Mouse (Mus musculus) hematopoietic stem cell, adult 5-6 weeks (primary cell): Measurements from ENCODE around the gene Slc12a4. TPM values are rescaled to one million over a fixed set of nuclear protein-coding genes. Genes with fewer than 3 reads are reported as not detected.
A peak's percentile ranks its signal among the peaks of the same experiment; 100 is the strongest.

Experiments used
- ATAC-seq, 2 experiments: fragments of 125-278 bp in 1 of 2; replicated peaks in 1 of 2; 2 replicates each; pipeline ENCODE4 v1.8.0; 2016 to 2017; ENCODE audit warnings: inconsistent platforms in 2 of 2, mild to moderate bottlenecking in 2 of 2, moderate number of reproducible peaks in 2 of 2, low read depth in 1 of 2, moderate TSS enrichment in 1 of 2; ENCODE audit not compliant: low FRiP score in 2 of 2, poor library complexity in 2 of 2, severe bottlenecking in 2 of 2, insufficient read depth in 1 of 2, low TSS enrichment in 1 of 2
- total RNA-seq: library from RNA; stranded (forward); fragments of 172-1452, 232-1000 nt; gene quantifications from 2 replicates; pipeline ENCODE4 v1.2.3, GENCODE M21; 2017

Gene Slc12a4
- total RNA-seq, 1 experiment from 2014 or later = 1.4 TPM

DNA sequence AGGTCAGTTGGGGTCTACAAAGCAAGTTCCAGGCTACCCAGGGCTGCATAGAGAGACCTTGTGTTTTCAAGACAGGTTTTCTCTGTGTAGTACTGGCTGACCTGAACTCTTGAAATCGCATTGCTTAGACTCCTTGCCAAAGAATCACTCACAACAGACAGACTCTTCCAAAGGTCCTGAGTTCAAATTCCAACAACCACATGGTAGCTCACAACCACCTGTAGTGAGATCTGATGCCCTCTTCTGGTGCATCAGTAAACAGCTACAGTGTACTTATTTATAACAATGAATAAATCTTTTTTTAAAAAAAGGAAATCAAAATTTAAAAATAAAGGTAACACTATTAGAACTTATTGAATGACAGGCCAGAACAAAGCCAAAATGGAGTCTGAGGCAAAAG lies 15.2 kb upstream of the Slc12a4 start:
- no peak for ATAC-seq

DNA sequence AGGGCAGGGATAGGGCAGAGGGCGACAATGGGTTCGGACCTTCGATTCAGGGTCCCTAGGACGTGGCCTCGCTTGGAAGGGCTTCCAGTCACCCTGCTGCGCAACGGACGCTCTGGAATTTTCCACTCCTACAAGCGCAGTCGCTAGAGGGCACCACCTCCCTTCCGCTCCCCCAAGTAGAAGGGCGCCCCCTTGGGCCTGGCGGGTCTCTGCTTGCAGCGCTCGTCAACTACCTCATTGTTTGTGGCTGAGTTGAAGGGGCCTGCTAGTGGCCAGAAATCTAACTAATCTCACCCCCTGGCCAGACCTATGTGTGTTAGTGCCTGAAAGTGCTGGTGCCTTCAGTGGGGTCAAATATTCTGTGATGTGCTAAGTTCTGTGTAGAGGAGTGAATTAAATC lies 13.4 kb upstream of the Slc12a4 start, which contains the start of gene Dpep3:
Gene Dpep3 (minus strand): TSS at position 105 of the 400 bp plus-strand sequence.
- no peak for ATAC-seq

DNA sequence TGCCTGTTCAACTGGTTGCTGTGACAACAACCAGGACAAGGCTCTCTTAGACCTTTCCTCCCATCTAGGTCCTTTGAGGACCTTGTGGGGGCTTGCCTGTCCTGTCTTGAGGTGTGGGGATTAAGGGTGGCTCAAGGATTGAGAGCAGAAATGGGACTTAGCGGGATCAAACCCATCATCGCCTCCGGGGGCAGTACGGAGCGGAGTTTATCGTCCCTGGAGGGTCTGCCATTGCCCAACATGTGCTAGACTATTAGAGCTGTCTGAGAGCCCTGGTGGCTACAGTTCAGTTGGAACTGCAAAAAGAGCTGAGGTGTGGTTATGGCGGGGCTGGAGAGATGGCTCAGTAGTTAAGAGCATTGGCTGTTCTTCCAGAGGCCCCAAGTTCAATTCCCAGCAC lies 9.5 kb upstream of the Slc12a4 start:
- ATAC-seq = no peak

DNA sequence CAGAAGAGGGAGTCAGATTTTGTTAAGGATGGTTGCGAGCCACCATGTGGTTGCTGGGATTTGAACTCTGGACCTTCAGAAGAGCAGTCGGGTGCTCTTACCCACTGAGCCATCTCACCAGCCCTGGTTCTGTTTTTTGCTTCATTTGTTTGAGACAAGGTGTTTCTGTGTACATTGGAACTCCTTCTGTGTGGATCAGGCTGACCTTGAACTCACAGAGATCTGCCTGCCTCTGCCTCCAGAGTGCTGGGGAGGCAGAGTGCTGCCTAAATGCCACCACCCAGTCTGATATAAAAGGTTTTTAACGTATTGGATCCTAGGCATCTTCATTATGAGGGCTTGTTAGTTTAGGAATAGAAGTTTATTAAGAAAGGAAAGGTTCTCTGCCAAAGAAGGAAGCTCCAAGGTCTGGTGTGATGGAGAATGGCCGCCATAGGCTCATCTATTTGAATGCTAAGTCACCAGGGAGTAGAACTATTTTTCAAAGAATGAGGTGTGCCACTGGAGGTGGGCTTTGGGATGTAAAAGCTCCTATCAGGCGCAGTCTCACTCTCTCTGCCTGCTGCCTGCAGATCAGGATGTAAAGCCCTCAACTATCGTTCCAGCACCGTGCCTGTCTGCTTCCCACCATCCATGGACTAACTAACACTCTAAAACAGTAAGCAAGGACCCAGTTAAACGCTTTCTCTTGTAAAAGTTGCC lies 5.3 kb upstream of the Slc12a4 start:
- no peak for ATAC-seq

DNA sequence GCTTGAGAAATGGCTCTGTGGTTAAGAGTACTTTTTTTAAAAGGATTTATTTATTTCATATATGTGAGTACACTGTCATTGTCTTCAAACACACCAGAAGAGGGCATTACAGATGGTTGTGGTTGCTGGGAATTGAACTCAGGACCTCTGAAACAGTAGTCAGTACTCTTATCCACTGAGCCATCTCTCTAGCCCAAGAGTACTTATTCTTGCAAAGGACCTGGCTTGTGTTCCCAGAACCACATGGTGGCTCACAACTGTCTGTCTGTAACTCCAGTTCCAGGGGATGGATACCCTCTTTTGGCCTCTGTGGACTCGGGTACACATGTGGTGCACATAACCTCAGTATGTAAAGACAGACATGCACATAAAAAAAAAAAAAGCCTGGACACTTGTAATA lies 3.5 kb upstream of the Slc12a4 start:
- no peak for ATAC-seq

DNA sequence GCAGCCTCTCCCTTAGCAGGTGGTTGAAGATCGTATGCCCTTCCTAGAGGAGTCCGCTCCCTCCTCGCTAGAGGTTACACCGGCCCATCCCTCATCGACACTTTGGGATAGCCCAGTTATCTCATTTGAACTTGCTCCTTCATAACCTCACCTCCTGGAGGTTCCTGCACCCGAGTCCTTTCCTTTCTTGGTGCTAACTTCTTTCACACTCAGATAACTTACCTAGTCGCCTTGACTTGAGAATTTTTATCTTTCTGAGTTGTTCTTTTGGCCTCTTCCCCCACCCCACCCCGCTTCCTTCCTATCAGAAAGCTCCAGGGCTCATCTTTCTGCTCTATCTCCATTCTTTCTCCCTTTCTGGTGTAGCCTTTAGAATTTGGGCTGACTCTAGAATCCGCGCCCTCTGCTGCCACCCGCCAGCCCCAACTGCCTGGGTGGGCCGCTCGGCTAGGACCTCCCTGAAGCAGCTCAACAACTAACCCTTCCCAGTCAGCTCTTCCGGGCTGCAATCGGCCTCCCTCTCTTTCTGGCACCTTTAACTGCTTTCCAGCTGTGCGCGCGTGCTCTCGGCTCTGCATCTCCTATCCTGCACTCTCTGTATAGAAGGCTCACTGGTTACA lies 905 bp upstream of the Slc12a4 start:
- peak; percentile 23 to 51; a peak in 2 of 4 replicates for ATAC-seq

DNA sequence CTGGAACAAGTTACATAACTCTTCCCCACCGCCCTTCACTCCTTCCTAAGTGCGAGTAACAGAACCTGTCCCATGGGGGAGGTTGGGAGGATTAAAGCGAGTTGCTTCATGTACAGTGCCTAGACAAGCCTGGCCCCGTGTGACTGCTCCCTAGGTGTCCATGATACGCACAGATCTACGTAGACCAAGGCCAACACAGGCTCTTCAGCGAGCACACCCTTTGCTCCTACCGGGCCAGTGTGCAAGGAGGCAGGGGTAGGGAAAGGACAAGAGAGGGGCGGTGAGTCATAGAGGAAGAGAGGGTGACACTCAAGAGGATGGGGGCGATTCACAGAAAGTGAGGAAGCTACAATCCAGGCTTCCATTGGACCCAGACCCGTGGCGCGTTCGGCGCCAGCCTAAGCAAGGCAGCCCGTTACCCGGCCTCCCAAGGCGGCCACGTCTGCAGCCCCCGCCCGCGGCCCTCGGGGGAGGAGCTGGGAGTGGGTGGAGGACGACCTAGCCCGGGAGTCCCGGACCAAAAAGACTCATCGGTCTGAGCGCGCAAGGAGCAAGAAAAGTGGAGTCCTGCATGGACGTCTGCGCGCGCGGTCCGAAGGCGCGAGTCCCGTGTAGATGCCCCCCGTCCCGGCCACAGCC lies 512 bp downstream of the Slc12a4 start:
- ATAC-seq = peak in 1 of 2 experiments; percentile 30; a peak in 2 of 4 replicates

DNA sequence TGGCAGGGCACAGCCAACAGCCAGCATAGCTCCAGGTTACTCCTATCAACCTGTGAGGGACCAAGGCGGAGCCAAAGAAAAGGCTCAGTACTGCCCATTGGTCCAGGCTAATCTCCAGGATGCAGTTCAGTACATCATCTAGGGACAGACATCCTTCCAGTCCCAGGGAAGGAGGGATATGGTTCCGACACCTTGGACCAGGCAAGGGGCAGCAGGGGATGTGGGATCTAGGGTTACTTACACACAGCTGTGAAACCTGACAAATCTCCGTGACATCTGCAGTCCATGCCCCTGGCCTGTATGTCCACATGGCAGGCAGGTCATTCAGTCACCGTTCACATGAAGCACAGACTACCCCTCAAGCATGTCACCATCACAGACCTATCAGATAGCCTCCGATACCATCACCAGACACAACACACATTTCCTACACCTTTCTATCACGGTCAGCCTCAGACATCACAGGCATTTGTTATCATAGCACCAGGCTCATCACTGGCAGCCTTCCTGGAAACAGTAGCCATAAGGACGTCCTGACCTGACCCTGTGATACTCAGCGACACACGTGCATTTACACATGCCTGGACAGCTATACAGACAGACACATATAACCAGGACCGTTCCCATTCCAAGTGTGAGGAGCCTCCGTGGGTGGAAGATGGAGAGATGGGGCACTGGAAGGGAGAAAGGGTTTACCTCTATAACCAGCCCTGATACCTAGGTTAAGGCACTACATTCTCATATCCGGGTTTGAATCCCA lies 1.2 kb downstream of the Slc12a4 start:
- no peak for ATAC-seq

DNA sequence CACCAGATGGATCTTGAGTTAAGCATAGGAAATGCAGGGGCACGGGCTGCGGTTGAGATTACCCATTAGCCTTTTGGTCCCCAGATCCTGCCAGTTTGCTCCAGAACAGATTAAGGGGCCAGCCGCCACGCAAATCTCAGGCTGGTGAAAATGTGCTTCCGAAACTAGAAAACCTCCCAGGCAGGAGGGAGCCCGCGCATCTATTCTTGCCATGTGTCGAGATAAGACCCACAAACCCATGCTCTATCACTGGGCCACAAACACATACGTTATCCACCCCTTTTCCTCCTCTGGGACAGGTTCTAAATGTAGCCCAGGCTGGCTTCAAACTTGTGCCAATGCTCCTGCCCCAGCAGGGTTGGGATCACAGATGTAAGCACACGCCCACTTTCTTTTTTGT lies 4.4 kb downstream of the Slc12a4 start:
- no peak; a peak in 1 of 4 replicates for ATAC-seq

DNA sequence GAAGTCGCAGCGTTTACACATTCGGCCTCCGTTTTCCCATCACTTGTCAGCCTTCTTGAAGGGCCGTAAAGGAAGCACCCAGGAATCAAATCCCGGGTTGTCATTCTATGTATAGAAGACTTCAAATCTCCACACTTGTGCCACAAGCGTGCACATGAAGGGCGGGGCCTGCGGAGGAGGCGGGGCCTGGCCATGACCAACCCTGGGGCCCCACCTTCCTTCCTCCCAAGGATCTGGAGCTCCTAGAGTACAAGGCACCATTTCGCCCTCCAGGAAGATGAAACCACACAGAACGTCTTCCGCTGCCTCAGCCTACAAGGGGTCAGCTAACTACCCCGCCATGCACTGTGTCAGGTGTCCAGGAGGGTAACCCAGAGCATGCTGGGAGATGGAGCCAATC lies 4.8 kb downstream of the Slc12a4 start:
- ATAC-seq = no peak

DNA sequence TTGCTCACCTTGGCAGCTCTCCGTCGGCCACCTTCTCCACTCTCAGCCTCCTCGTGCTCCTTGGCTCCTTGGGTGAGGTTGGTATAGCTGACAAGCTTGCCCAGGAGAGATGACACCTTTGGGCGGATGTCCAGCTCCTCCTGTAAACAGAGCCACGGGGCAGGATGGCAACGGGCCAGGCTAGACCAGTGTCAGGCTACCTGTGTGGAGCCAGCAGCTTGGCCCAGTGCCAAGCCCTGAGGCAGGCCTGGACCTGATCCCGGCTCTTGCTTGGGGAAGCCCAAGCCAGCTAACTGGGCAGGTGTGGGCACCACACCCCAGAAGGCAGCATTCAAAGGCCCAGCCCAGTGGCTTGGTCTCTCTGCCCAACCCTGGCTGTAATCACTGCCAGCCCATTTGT lies 6.5 kb downstream of the Slc12a4 start:
- no peak for ATAC-seq

DNA sequence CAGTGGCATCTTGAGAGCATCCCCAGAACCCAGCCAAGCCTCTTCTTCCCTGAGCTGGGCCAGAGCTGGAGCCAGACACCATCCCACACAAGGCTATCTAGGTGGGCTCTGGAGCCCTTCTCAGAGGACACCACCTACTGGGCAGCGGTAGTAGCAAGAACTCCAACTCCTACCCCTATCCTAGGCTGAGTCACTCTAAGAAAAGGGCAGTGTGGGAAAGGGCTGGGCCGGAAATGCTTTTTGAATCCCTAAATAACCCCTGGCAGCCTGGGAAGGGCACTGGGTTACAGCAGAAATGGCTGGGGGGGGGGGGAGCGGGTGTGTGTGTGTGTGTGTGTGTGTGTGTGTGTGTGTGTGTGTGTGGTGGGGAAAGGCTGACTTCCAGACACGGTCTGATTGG lies 8.1 kb downstream of the Slc12a4 start:
- ATAC-seq = no peak

DNA sequence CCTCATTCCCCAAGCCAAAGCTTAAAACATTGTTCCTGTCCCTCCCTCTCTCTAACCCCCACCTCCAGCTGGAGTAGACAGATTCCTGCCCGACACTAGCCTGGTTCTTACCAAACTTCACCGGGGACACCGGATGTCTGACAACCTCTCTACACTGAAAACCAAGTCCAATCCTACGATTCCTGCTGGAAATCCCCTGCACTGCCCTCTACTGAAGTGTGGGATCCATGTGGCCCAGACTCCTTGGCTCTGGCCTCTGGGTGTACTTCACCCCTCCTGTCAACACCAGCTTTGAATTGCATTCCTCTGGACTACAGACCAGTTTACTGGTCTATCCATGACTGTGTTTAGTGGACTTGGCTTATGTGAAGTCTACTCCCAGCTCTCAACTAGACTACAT lies 9.3 kb downstream of the Slc12a4 start:
- ATAC-seq = no peak

DNA sequence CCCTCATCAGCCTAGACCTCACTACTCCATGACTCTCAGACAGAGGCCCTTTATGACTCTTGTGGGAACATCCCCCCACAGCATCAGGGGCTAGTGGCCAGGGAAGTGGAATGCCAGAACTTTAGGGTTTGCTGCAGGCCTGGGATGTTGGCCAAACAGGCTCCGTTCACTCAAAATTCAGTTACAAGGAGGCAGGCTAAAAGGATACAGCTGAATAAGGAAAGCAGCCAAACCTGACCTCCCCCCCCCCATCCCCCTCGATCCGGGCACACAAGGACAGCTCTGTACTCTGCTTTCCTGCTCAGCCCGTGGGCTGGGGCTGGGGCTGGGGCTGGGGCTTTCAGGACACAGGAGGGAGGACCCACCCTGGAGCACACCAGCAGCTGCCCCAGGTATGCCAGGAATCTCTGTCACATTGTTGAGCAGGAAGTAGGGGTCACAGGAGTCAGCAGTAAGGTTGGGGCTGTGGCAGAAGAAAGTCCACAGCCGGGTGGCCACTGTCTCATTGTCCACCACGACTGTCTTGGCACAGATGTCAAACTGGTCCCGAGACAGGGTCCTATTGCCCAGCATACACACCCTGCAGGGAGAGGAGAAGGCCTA lies 14.7 kb downstream of the Slc12a4 start:
- ATAC-seq = no peak

DNA sequence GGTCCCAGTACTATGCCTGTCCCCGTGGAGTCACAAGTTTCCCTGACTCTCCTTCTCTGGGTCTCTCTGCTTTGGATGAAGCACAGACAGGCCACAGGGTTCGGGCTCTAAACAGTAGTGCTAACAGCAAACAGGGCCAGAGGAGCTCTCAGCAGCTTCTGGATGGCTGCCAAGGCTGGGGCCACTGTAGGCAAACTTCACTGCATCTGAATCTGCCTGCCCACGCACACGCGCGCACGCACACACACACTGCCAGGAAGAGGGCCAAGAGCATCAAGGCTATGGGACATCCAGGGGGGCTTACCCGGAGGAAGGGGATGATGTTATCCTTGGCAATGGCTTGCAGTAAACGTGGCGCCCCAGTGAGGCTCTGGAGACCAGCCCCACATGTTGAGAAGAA lies 16.5 kb downstream of the Slc12a4 start:
- no peak for ATAC-seq

DNA sequence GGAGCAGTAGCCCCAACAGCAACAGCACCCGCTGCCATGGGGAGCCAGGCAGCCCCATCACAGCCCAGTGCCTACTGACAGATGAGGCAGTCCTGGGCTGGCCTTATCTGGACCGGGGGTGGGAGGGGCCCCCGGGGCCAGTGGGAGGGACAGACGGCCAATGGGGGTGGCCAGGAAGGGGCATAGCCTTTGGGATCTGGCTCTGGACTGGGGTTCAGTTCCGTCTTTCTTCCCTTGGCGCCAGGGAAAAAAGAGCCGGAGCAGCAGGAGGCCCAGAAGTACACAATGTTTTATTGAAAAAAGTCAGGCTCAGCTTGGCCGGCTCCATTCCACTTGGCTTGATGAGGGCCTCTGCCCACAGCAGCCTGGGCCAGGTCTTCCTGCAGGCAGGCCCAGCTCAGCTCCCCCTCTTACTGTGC lies 22.6 kb downstream of the Slc12a4 start, which contains the start of gene Lcat:
Gene Lcat (minus strand): TSS at position 62 of the 419 bp plus-strand sequence.
- no peak for ATAC-seq

DNA sequence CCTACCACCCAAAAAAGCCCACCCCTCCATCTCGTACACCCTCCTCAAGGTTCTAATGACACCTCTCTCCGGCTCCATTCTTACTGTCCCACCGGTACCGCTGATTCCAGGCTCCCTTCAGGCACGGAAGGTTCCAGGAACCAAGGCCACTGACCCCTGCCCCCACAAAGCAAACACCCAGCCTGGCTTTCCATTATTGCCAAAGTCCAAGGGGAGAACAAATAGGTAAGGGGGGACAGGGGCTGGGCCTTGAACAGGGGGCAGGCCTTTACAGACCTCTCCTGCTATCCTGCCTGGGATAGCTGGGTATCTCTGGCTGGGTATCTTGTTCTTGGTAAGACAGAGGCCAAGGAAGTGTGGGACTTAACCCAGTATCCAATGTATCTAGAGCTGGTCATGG lies 23.4 kb downstream of the Slc12a4 start:
- no peak for ATAC-seq
